Mouse (Mus musculus) macrophage (primary cell): ENCODE data around the gene Rnf11. TPM values are rescaled to one million over a fixed set of nuclear protein-coding genes. Genes with fewer than 3 reads are reported as not detected.
"Not testable (repeated sequence)": the region's sequence is repeated elsewhere in the genome, so short reads cannot be mapped to it uniquely, and the experiment has no call there.

Experiments
- H3K27ac ChIP-seq: fragments of 350-480 bp; formaldehyde crosslinking; 2 replicates; pipeline ENCODE4 v1.9.0; 2021
- H3K36me3 ChIP-seq: fragments of 350-480 bp; formaldehyde crosslinking; 2 replicates; pipeline ENCODE4 v1.9.0; 2021; ENCODE audit errors: inconsistent target
- H3K4me3 ChIP-seq: fragments of 350-480 bp; formaldehyde crosslinking; 2 replicates; pipeline ENCODE4 v1.9.0; 2021; ENCODE audit errors: inconsistent target
- H3K79me2 ChIP-seq: fragments of 350-480 bp; formaldehyde crosslinking; 2 replicates; pipeline ENCODE4 v1.9.0; 2021; ENCODE audit errors: inconsistent target
- WGBS: methylation state at CpG from one replicate; pipeline ENCODE4 v1.1.7; 2026; ENCODE audit warnings: inconsistent platforms; ENCODE audit not compliant: missing documents; 5-methylcytosine and 5-hydroxymethylcytosine counted together
- polyA plus RNA-seq: library from polyadenylated mRNA; stranded (reverse); fragments of 250-400 nt; gene quantifications from 3 replicates; pipeline ENCODE4 v1.2.4, GENCODE M21; 2018; ENCODE audit warnings: inconsistent platforms

The Rnf11 gene
- polyA plus RNA-seq, 1 experiment from 2014 or later: 43.7 TPM

DNA sequence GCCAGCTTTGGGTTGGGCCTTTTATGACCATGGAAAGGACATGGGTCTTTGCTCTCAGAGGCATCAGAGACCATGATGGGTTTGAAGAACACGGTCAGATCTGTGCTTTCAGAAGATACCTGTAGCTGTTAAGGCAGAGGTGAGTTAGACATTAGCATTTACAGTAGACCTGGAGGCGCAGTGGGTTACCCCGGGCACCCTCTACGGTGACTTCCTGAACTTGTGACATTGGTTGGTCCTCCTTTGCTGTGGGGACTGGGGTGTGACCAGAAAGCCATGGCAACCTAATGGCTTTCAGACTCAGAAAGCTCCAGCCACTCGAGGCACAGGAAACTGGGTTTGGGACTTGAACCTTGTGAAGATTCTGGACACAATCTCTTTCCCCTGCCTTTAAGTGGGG, 72.3 kb downstream of the Rnf11 start:
- Histone ChIP-seq H3K4me3 (no peak overlapping the region), H3K27ac (no peak overlapping the region)

DNA sequence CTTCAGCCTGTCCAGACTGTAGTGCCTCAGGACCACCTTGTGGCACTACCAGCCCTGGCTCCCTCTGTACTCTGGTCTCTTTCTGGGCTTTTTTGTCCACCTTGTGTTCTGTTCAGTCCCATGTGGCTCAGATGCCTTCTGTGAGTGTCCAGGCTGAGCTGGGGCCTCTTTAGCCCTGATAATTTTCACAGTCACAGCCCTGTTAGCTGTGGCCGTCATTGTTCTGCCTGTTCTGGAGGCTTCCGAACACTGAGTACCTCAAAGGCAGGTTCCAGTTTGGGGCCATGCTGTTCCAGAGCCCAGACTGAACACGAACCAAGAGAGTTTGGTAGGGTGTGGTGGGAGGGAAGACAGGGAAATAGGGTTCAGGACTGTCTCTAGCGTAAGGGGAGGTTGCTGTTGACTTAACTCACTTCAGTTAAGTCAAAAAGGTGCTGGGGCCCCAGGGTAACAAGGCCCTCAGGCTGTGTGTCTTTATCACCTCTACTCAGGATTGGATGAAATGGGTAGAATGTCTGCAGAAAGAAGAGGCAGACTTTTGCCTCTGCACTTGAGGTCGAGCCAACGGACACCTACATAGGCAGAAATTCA, 73.1 kb downstream of the Rnf11 start:
- no peaks in the 10 kb centered on the region for H3K79me2 ChIP-seq
- no peak overlapping the region for H3K27ac ChIP-seq
- WGBS: 92% methylated on average over 6 of the region's 6 CpGs
- no peaks in the 10 kb centered on the region for H3K36me3 ChIP-seq
- H3K4me3 ChIP-seq: no peak overlapping the region

More for the DNA sequence above, 72.3 kb downstream of the Rnf11 start:
- 83% methylated on average over 5 of the region's 5 CpGs for WGBS
- Histone ChIP-seq H3K79me2 (no peaks in the 10 kb centered on the region), H3K36me3 (no peaks in the 10 kb centered on the region)

GRCm38 (mm10) chr4:109410681-109411376, 73.7 kb downstream of the Rnf11 start:
- Histone ChIP-seq H3K79me2 (no peaks in the 10 kb centered on the region), H3K4me3 (no peak overlapping the region), H3K27ac (no peak overlapping the region), H3K36me3 (no peaks in the 10 kb centered on the region)
- WGBS: 85% methylated on average over 6 of the region's 9 CpGs

- Histone ChIP-seq H3K36me3 (no peaks in the 10 kb centered on the region; the same call in 1 of the 2 replicates), H3K27ac (no peak overlapping the region), H3K79me2 (no peaks in the 10 kb centered on the region), H3K4me3 (no peak overlapping the region)
- 83% methylated on average over 9 of the region's 9 CpGs for WGBS
Measured at GRCm38 (mm10) chr4:109407701-109408485, 76.6 kb downstream of the Rnf11 start.

DNA sequence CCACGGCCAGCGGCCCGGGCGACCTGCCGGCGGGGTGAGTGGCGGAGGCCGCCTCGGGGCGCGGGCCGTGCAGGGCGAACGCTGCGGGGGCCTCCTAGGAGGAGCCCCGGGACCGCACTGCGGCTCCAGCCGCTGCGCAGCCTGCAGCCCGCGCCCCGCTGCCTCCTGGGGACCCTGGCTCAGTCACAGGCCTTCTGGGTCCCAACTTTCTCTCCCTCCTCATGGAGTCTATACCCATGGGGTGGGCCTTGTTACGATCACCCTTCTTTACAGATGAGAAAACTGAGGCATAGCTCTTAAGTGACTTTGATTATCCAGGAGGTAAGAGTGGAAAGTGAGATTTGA, 77.4 kb downstream of the Rnf11 start:
- H3K27ac ChIP-seq: no peak overlapping the region
- no peak overlapping the region; the same call in 1 of the 2 replicates for H3K4me3 ChIP-seq
- WGBS: 11% methylated on average over 24 of the region's 24 CpGs
- H3K36me3 ChIP-seq: no peaks in the 10 kb centered on the region; the same call in 1 of the 2 replicates
- H3K79me2 ChIP-seq: no peaks in the 10 kb centered on the region

DNA sequence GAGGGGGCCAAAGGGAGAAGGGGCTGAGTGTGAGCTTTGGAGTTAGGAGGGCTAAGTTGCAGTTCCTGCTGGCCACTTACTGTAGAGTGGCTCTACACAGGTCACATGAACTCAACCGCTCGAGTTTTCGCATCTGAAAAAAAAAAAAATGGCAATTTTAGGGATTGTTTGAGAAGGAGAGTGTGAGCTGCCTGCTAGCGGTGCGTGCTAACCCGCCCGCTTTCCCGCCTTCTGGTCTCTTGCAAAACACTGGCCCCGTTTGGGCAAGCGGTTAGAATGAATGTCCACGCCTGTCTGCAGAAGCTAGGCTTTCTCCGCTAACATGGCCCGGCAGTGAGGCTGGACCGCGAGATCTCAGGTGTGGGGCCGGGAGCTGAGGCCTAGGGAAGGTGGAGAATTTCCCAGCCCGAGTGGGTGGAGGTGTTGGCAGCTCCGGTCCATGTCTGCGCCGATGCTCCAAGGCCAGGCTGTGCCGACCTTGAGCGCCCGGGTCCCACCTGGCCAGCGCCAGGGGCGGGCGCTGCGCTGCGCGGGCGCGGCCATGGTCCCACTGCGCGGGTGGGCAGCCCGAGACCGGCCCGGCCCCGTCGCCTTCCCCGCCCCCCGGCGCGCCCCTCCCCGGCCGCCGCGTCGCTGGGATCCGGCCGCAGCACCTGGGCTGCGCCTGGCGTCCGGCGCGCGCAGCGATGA, 77.9 kb downstream of the Rnf11 start, which contains the start of gene Ttc39a:
Ttc39a (plus strand) TSS at position 138 of the 690 bp plus-strand sequence.
- 2% methylated on average over 26 of the region's 56 CpGs for WGBS
- Histone ChIP-seq H3K4me3 (peak within 1 kb of the TSS; percentile 54), H3K27ac (peak within 1 kb of the TSS; percentile 89), H3K36me3 (no peaks in the 10 kb centered on the region; the same call in 1 of the 2 replicates), H3K79me2 (no peaks in the 10 kb centered on the region)

DNA sequence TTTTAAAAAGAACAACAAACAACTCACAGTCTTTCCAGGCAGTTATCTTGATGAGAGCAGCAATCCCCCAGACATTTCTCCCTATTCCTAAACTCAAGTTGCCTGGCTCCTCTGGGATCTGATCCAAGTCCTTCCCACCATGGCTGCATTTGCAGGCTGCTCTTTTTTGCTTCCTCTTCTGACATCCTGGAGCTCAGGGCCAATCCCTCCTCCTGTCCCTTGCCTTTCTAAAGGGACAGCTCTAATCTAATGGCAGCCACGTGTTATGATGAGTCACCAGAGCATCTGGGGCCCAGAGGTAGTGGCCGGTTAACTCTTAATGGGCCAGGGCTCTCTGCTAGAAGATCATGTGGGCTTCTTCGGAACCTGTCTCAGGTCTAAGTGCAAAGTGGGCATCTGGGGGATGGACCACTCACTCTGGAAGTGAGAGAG, 78.5 kb downstream of the Rnf11 start:
- WGBS: 0% methylated on average over 3 of the region's 3 CpGs

GRCm38 (mm10) chr4:109405415-109405814, 79.1 kb downstream of the Rnf11 start:
- peak overlapping the region; percentile 89 for H3K27ac ChIP-seq
- H3K4me3 ChIP-seq: peak overlapping the region; percentile 54; the same call in 1 of the 2 replicates
- 82% methylated on average over 8 of the region's 8 CpGs for WGBS
- no peaks in the 10 kb centered on the region; the same call in 1 of the 2 replicates for H3K36me3 ChIP-seq
- H3K79me2 ChIP-seq: no peaks in the 10 kb centered on the region

More for the DNA sequence above, 78.5 kb downstream of the Rnf11 start:
- Histone ChIP-seq H3K27ac (peak overlapping the region; percentile 89), H3K79me2 (no peaks in the 10 kb centered on the region), H3K36me3 (no peaks in the 10 kb centered on the region; the same call in 1 of the 2 replicates), H3K4me3 (peak overlapping the region; percentile 54)

GRCm38 (mm10) chr4:109404908-109405307, 79.6 kb downstream of the Rnf11 start:
- H3K36me3 ChIP-seq, H3K4me3 ChIP-seq, H3K27ac ChIP-seq, H3K79me2 ChIP-seq: not testable (repeated sequence)
- 92% methylated on average over 3 of the region's 3 CpGs for WGBS

DNA sequence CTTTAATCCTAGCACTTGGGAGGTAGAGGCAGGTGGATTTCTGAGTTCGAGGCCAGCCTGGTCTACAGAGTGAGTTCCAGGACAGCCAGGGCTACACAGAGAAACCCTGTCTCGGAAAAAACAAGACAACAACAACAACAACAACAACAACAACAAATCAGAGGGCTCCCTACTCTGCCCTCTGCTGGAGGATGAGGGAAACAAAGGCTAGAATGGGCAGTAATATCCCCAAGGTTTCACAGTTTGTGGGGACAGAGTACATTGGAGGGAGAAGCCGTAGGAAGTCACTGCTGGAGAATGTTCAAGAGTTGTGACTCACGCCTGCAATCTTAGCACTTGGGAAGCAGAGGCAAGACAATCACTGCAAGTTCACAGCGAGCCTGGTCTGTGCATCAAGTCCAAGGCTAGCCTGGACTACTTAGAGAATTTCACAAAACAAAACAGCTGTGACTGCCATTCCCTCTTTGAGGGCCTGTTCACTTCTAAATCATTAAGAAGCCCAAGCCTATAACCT, 83.3 kb downstream of the Rnf11 start:
- WGBS: 85% methylated on average over 5 of the region's 5 CpGs
- Histone ChIP-seq H3K27ac (no peak overlapping the region), H3K4me3 (no peak overlapping the region), H3K79me2 (no peaks in the 10 kb centered on the region), H3K36me3 (no peaks in the 10 kb centered on the region; the same call in 1 of the 2 replicates)

Other genes with a start within 250 kb of the Rnf11 start
- 96.6 to 124 TPM (median 102 TPM) in 3 replicates for gene Eps15, start 204.5 kb downstream of the Rnf11 start, polyA plus RNA-seq
- gene Ttc39a, start 78.1 kb downstream of the Rnf11 start, polyA plus RNA-seq: 3.5 to 7.7 TPM (median 5.7 TPM) in 3 replicates
- not detected in 3 replicates for gene 4930522H14Rik, start 46.6 kb upstream of the Rnf11 start, polyA plus RNA-seq
- 17.4 to 25.7 TPM (median 19.1 TPM) in 3 replicates for gene Cdkn2c, start 182.5 kb upstream of the Rnf11 start, polyA plus RNA-seq
- 15.1 to 23.0 TPM (median 20.8 TPM) in 3 replicates for gene Faf1, start 191.9 kb upstream of the Rnf11 start, polyA plus RNA-seq